Mouse (Mus musculus) right cerebral cortex, adult 18-20 months (tissue): Measurements from ENCODE around the gene Wdr20.

Experiments used
- DNase-seq: peaks from one replicate; pipeline ENCODE4 v3.0.0; 2022; ENCODE audit warnings: mixed read lengths

The Wdr20 gene

DNA sequence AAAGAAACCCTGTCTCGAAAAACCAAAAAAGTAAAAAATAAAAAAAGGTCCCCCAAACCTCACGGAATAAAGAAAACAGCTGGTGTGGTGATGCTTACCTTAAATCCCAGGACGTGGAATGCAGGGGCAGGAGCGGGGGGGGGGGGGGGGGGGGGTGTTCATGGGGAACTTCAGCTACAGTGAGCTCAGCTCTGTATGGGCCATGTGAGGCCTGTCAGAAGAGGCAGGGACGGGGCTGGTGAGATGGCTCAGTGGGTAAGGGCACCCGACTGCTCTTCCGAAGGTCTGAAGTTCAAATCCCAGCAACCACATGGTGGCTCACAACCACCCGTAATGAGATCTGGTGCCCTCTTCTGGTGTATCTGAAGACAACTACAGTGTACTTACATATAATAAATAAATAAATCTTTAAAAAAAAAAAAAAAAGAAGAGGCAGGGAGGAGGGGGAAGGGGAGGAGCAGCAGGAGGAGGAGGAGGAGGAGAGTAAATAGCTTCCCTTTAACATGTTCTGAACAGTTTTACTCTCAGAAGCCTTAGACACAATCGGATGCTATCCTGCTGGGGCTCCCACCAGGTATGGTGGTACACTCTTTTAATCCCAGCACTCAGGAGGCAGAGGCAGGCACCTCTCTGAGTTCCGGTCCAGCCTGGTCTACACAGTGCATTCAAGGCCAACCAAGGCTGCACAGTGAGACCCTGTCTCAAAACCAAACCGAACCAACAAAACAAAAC is 92.7 kb downstream of the Wdr20 start:
- no peak for DNase-seq

GRCm38 (mm10) chr12:110835182-110835581 is 97.4 kb downstream of the Wdr20 start:
- DNase-seq = no peak

DNA sequence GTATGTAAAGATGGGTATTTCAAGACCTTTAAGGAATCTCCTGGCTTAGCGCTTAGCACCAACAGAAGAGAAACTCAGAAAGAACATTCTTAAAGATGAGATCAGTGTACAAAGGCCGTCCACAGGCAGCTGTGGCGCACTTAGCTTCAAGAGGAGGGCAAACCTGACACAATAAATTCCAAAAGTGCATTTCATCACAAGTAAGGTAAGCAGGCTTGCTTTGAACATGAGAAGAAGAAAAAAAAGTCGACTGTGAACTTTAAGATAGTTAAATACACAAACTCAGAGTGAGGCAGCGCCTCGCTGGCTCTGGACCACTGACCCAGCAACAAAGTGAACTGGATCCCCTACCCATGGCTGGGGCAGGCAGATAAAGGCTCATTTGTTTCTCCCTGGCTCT is 99.0 kb downstream of the Wdr20 start:
- no peak for DNase-seq

DNA sequence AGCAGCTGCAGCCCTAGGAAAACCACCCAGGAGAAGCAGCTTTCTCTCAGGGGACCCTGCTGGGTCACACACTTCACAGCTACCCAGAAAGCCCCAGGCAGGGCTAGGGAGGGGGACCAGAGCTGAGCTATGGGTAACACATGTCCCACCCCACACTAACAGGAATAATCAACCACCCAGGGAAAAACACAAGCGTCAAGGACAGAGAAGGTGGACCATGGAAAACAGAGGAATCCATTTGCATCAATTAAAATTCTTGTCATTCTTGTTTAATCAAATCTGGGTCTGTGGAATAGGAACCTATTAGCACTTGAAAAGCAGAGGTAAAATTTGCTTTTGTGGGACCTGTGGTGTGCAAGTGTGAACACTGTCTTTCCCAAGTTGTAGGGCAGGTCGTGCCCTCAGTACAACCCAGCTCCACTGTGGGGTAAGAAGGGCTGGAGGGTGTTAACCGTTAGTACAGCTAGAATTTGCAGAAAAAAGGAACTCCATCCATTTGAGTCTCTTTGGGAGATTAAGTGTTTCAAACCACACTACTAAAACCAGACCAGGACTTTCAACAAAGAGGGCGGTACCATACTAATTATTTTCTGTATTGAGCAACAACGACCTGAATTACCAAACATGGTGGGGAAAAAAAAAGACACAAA is 99.6 kb downstream of the Wdr20 start:
- DNase-seq = no peak

GRCm38 (mm10) chr12:110837850-110838249 is 100.1 kb downstream of the Wdr20 start:
- no peak for DNase-seq

DNA sequence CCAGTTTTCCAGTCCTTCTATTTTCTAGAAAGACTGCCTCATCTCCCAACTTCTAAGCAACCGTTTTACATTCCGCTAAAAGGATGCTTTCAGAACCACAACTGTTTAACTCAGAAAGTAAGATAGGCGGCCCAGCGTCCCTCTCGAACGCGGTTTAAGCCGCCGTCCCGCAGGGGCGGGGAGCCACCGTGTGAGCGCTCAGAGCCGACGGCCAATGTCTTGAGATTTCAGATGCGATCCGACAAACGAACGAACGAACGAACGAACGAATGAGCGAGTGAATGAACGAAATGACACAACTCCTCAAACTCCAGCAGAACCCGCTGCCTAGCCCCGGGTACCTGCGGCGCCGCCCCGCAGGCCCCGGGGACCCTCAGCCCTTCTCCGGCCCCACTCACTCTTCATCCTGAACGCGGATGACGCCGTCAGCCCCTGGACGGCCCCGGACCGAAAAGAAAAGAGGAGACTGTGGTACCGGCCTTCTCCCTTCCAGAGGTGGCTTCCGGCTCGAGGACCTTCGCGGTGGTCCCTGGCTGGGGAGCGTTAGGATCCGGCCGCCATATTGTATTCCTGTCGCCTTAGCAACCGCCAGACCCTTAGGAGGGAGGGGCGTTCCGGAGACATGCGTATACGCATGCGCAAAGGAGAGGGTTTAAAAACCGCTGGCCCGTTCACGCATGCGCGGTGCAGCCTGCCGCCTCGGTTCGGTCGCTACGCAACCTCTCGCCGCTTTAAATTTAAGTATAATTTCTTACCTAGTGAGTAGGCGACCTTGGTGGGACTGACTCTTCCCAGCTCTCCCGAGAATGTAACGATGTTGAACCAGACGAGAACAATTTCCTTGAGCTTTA is 102.8 kb downstream of the Wdr20 start, which contains the start of gene Mok:
Gene Mok, minus strand, starts transcription at position 592 of the 851 bp plus-strand sequence.
- peak; percentile 96 for DNase-seq

DNA sequence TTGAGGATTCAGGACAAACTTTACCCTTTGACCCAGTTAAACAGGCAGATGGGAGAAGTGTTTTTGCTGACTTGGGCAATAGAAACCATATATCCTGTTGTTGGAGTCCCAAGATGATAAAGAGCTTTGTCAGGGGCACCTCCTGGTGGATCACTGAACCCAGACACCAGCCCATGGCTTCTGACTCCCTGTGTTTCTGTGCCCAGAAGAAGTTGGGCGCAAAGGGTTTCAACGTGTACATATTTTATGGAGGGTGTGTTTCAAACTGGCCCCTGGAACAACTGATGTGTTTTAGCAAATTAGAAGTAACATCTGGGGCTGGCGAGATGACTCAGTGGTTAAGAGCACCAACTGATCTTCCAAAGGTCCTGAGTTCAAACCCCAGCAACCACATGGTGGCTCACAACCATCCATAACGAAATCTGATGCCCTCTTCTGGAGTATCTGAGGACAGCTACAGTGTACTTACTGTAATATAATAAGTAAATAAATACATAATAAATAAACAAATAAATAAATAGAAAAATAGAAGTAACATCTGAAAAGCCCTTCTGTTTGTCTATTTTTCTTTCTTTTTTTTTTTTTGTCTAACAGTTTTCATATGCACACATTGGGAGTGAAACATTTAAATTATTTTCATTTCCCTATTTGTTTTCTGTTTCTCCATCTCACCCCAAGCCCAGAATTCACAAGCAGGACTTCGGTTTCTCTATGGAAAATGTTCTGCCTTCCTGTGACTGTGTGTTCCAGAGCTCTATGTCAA is 104.2 kb downstream of the Wdr20 start:
- no peak for DNase-seq

DNA sequence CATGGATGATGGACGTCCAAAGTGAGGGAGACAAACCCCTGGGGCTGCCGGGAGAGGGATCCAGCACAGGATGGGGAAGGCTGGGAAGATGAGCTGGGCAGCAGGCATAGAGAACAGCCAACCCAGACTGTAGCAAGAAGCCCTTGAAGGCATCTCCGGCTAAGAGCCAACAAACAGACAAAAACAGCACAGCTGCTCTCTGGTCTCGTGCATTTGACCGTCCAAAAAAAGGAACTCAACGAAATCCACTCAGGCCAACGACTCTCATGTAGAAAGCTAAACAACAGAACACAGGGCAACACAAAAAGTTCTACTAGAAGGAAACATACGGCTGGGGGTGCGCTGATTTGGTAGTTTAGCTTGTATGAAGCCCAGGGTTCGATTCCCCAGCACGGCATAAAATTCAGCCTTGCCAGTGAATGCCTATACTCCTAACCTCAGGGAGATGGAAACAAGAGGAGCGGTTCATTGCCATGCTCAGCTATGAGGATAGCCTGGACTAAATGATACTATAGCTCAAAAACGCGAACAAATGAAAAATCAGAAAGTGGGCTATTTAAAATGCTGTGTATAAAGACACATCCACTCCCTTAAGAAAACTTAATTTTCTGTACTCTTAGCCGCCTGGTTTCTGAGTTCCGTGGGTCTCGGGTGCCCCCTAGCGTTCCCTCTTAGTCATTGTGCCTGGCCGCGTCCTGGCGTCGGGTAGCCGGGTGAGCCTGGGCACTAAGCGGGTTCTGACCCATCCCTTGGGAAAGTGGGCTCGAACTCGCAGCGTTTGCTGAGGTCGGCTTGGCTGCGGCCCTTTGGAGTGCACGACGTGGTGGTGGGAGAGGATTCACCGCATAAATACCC is 105.7 kb downstream of the Wdr20 start:
- peak; percentile 78 for DNase-seq

DNA sequence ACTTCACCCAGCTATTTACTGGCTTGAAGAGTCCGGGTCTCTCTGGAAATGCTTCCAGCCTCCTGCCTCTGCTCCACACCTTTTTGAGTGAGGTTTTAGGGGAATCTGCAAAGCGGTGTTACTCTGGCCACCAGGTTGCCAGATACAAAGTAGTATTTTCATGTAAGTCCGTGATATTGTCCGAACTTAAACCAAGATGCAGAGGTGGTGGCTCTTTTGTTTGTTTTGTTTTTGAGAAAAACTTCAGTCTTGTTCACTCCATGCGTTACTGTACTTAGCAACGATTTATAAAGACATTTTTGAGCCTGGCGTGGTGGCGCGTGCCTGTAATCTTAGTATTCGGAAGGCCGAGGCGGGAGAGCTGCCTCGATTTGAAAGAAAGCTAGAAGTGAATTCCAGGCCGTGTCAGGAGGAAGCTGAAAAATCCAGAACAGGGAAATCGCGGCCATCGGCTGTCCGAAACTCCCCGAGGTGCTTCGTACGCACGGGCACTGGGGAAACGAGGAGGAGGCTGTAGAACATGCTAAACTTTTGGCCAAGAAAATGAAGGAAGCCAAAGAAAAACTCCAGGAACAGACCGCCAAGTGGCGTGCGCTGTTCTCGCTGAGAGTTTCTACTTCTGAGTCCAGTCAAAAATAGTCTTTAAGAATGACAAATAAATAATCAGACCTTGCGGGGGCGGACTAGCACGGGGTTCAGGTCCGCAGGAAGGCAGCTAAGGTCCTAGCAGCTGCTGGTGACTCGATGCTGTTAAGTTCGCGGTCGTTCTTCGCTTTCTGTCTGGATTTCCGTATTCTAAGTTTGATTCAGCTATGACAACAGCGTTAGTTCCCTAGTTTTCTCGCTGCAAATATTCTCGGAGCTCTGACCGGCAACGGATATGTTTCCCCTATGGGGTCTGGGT is 106.7 kb downstream of the Wdr20 start:
- no peak for DNase-seq

- peak; percentile 86 for DNase-seq
Observed at GRCm38 (mm10) chr12:110845131-110845880, 107.6 kb downstream of the Wdr20 start.

DNA sequence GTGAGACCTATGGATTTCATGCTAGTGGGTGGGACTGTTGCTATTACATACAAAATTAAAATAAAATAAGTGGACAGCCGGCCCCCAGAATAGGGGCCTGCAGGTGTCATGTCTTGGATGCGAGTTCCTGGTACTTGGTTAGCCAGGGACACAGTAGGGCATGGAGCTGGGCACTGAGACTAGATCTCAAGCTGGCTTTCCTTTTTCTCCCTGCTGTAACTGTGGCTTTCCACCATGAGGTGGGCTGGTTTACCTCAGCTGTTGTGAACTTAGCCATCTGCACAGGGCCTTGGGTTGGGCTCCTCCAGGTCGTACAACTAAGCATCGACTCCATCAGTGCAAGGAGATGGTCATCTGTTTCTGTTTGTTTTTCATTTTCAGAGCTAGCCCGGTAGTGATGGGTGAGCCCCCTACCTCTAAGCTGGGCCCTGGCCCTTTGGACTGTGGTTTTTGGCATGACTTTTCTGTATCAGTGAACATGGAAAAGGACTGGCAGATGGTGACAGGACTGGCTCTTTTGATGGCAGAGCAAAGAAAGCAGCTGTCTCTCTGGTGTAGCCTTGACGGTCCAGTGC is 108.5 kb downstream of the Wdr20 start:
- no peak for DNase-seq

DNA sequence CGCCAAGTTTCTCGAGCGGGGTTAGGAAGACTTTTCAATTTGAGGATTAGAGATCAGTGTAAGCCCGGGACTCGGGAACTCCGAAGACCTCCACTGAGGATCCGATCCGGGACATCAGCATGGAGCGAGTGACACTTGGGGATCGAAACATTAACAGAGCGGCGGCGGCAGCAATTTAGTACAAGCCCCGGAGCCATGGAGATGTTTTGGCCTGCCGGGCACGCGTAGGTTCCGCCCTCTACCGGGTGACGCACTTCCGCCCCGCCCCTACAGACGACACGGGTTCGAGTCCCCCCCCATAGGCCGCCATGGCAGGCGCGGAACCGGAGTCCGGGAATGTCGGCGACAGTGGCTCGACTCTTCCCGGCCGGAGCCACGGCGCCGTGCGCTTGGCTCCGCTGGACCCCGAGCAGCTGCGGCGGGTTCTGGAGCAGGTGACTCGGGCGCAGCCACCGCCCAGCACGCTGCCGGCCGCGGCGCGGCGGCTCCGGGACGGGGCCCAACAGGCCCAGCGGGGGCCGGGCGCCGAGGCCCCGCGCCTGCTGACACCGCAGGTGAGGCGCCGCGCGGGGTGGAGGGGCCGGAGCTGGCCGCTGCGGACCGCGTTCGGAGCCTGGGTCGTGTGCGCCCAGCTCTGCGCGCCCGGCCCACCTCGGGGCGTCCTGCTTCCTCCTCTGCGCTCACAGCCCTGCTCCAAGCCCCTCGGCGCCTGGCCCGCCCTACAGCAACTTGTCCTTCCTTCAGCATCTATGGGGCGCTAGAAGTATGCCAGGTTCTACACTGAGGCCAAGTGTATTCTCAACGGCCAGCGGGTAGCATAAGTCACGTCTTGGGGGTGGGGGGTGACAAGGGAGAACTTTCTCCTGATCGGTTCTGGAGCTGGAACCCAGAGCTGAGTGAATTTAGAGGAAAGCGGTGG is 112.5 kb downstream of the Wdr20 start, which contains the start of gene Zfp839:
Gene Zfp839, plus strand, starts transcription at position 244 of the 919 bp plus-strand sequence.
- peak; percentile 91 for DNase-seq

GRCm38 (mm10) chr12:110850929-110851256 is 113.1 kb downstream of the Wdr20 start:
- DNase-seq = no peak

DNA sequence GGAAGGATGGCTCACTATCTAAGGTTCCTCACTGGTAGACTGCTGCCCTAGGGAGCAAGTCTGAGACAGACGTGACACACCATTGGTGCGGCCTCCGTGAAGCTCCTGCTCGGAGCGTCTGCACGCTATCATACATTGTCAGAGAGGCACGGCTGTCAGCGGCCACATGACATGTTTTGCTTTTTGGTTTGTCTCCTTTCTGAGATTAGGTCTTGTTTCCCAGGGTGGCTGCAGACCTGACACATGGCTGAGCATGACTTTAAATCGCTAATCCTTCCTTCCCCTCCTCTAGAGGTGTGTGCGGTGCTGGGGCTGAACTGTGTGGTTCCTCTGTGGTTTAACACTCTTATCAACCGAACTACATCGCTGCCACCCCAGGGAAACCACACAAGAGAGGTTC is 113.7 kb downstream of the Wdr20 start:
- no peak for DNase-seq

DNA sequence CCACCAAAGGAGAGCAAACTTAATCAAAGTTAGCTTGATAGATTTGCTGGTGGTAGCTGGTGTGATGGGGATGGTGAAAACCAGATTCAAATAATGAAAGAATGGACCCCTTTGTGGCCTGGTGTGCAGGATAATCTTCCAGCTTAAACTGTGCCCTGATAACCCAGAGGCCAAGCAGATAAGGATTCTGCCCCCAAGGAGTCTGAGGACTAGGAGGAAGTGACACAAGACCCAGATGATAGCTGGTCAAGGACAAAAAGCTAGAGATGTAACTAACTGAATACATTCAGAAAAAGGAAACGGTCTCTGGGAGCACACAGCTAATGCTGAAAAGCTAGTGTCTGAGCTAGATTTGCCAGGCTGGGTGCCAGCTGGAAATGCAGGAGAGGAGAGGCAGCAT is 114.2 kb downstream of the Wdr20 start:
- DNase-seq = no peak
